Mouse (Mus musculus) C2C12 (cell line): ENCODE data around the gene Kcnab2. TPM values are rescaled to one million over a fixed set of nuclear protein-coding genes. Genes with fewer than 3 reads are reported as not detected.

ENCODE experiments used
- H3K27me3 ChIP-seq: one replicate; pipeline ENCODE4 v1.6.1; 2011; ENCODE audit not compliant: control insufficient read depth, insufficient read depth, insufficient read length
- H3K36me3 ChIP-seq: one replicate; pipeline ENCODE4 v1.6.1; 2011; ENCODE audit not compliant: control insufficient read depth, insufficient read depth
- H3K4me3 ChIP-seq: one replicate; pipeline ENCODE4 v1.5.1; 2011; ENCODE audit warnings: mild to moderate bottlenecking, control low read depth; ENCODE audit not compliant: poor library complexity, insufficient read depth, severe bottlenecking
- H3K79me2 ChIP-seq: one replicate; pipeline ENCODE4 v1.6.1; 2011; ENCODE audit not compliant: control insufficient read depth, insufficient read depth
- H3K79me3 ChIP-seq: one replicate; pipeline ENCODE4 v1.6.1; 2011; ENCODE audit warnings: low read depth, control low read depth
- H3ac ChIP-seq: one replicate; pipeline ENCODE3; 2011; ENCODE audit warnings: low read depth; ENCODE audit not compliant: control insufficient read depth, insufficient read length
- CEBPB ChIP-seq: IDR thresholded peaks from one replicate; pipeline ENCODE4 v1.6.1; 2011; ENCODE audit warnings: low read depth, mild to moderate bottlenecking, control low read depth, moderate library complexity
- CTCF ChIP-seq: IDR thresholded peaks from one replicate; pipeline ENCODE4 v1.5.1; 2011; ENCODE audit not compliant: control insufficient read depth, insufficient read depth, insufficient read length
- FOSL1 ChIP-seq: IDR thresholded peaks from one replicate; pipeline ENCODE4 v1.8.0; 2011; ENCODE audit warnings: mild to moderate bottlenecking, low read length; ENCODE audit not compliant: poor library complexity, insufficient read depth, severe bottlenecking
- MAX ChIP-seq: IDR thresholded peaks from one replicate; pipeline ENCODE4 v1.6.1; 2011; ENCODE audit warnings: mild to moderate bottlenecking, control low read depth
- MYOD1 ChIP-seq: IDR thresholded peaks from one replicate; pipeline ENCODE4 v1.6.1; 2011; ENCODE audit warnings: low read depth; ENCODE audit not compliant: control insufficient read depth, insufficient read length
- MYOG ChIP-seq: IDR thresholded peaks from one replicate; pipeline ENCODE4 v1.6.1; 2011; ENCODE audit not compliant: control insufficient read depth, insufficient read length; ENCODE audit errors: extremely low read depth
- USF1 ChIP-seq: IDR thresholded peaks from one replicate; pipeline ENCODE4 v1.6.1; 2011; ENCODE audit warnings: low read depth, mild to moderate bottlenecking, control low read depth, moderate library complexity
- polyA plus RNA-seq: library from polyadenylated mRNA; unstranded; fragments of >200 nt; fragmentation: generic; extraction: Trizol; gene quantifications from one replicate; pipeline ENCODE4 v1.2.1, GENCODE M21; 2012; ENCODE audit warnings: missing spikeins

Gene Kcnab2
- polyA plus RNA-seq, 1 experiment = 8.5 TPM

DNA sequence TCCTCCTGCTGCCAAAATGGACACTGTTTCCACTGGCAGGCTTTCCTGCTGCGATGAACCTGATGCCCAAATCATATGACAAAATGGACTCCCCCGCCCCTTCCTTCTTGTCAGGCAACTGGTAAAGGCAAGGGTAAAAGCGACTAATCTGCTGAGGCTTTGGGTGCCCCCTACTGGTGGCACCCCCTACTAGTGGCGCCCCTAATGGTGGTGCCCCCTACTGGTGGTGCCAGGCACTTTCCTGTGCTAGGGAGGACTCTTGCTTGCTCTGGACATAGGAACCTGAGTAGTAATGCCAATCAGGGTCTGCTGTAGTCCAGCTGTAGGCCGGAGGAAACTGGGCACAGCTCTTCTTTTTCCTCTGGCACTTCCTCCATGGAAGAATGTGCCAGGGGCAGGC is 45.4 kb downstream of the Kcnab2 start:
- H3K36me3 ChIP-seq = no peaks in the 10 kb centered on the region
- no peaks in the 10 kb centered on the region for H3K79me2 ChIP-seq
- H3ac ChIP-seq = no peak overlapping the region
- H3K4me3 ChIP-seq = no peak overlapping the region
- H3K27me3 ChIP-seq = peaks cover 52% of the 10 kb centered on the region
- no peaks in the 10 kb centered on the region for H3K79me3 ChIP-seq
- TF ChIP-seq CTCF (peak; percentile 93), USF1 (no peak)

DNA sequence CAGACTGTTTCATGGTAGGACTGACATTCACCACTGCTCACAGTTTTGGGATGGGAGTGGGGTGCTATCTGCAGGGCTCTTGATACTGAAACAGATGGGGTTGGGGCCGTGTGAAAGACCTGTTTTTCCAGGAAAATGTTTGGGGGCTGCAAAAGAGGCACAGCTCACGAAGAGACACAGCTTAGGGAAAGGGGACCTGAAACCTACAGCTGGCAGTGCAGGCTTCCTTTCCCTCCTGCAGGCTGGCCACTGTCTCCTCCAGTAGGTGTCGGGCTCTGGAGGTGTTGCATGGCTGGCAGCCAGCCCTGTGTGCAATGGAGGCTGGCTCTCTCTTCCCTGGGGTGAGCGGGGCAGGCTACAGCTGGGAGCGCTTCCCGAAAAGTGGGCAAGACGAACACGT is 49.4 kb downstream of the Kcnab2 start:
- Histone ChIP-seq H3K79me2 (no peaks in the 10 kb centered on the region), H3K4me3 (no peak overlapping the region), H3K27me3 (peaks cover 37% of the 10 kb centered on the region), H3K79me3 (no peaks in the 10 kb centered on the region), H3ac (no peak overlapping the region), H3K36me3 (no peaks in the 10 kb centered on the region)
- TF ChIP-seq CEBPB (no peak), MYOD1 (no peak), MYOG (no peak), FOSL1 (no peak), CTCF (no peak), MAX (no peak), USF1 (no peak)

GRCm38 (mm10) chr4:152424922-152425321 is 52.7 kb downstream of the Kcnab2 start:
- no peaks in the 10 kb centered on the region for H3K79me2 ChIP-seq
- H3ac ChIP-seq = no peak overlapping the region
- no peak for TF ChIP-seq USF1
- no peak for TF ChIP-seq FOSL1
- TF ChIP-seq CEBPB = no peak
- H3K36me3 ChIP-seq = no peaks in the 10 kb centered on the region
- H3K4me3 ChIP-seq = no peak overlapping the region
- no peaks in the 10 kb centered on the region for H3K79me3 ChIP-seq
- H3K27me3 ChIP-seq = peaks cover 21% of the 10 kb centered on the region

DNA sequence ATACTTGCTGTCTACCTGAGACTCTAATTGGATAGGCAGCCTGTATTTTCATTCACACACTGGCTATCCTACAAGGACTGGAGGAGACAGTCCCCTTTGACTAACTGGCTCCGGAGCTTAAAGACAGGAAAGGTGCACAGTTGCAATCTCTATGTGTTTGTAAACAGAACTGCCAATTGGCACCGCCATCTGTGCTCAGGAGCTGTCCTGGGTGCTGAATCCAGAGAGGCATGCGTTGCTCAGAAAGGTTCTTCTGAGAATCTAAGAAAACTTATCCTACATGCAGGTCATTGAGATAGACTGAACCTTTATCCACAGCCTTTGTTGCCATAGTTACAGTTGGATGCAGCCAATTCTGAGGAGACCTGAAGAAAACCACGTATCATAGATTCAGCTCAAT is 53.3 kb downstream of the Kcnab2 start:
- H3K79me2 ChIP-seq = no peaks in the 10 kb centered on the region
- H3ac ChIP-seq = no peak overlapping the region
- H3K36me3 ChIP-seq = no peaks in the 10 kb centered on the region
- H3K27me3 ChIP-seq = peaks cover 21% of the 10 kb centered on the region
- TF ChIP-seq MAX (no peak), FOSL1 (no peak), CEBPB (no peak), MYOD1 (no peak), MYOG (no peak), CTCF (no peak), USF1 (no peak)
- H3K4me3 ChIP-seq = no peak overlapping the region
- H3K79me3 ChIP-seq = no peaks in the 10 kb centered on the region

DNA sequence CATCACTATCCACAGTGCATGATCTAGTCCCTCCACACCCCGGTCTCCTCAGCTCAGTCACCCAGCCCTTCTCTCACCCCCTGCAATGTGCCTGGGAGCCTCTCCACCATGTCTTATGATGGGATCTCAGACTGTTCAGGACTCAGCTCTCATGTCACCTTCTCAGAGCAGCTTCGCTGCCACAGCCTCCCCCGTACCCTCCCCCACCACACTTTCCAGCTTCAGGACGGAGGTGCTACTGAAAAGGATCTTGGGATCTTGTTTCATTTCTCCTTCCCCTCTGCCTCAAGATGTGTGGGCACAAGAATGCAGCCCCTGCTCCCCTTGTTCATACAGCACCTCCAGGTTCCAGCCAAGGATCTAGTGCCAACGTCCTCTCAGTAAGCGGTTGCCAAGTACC is 54.1 kb downstream of the Kcnab2 start:
- Histone ChIP-seq H3ac (no peak overlapping the region), H3K4me3 (no peak overlapping the region), H3K27me3 (peaks cover 26% of the 10 kb centered on the region)

GRCm38 (mm10) chr4:152418229-152419060 is 59.2 kb downstream of the Kcnab2 start:
- TF ChIP-seq FOSL1 (no peak), MYOD1 (no peak), CEBPB (no peak), USF1 (no peak), CTCF (no peak), MYOG (no peak), MAX (no peak)
- H3K36me3 ChIP-seq = no peaks in the 10 kb centered on the region
- no peaks in the 10 kb centered on the region for H3K79me3 ChIP-seq
- H3K79me2 ChIP-seq = no peaks in the 10 kb centered on the region
- H3ac ChIP-seq = no peak overlapping the region
- no peak overlapping the region for H3K4me3 ChIP-seq
- peaks cover 41% of the 10 kb centered on the region for H3K27me3 ChIP-seq

More for the DNA sequence above, 54.1 kb downstream of the Kcnab2 start:
- TF ChIP-seq MYOG (no peak), CTCF (no peak), MYOD1 (no peak), USF1 (no peak), MAX (no peak), FOSL1 (no peak), CEBPB (no peak)
- H3K79me3 ChIP-seq = no peaks in the 10 kb centered on the region
- H3K36me3 ChIP-seq = no peaks in the 10 kb centered on the region
- no peaks in the 10 kb centered on the region for H3K79me2 ChIP-seq
